Mouse (Mus musculus) adipocyte (in vitro differentiated cells): Measurements from ENCODE around the gene Btrc.

ENCODE experiments used
- DNase-seq: peaks from one replicate; pipeline ENCODE4 v3.0.0-alpha.2; 2016; ENCODE audit warnings: low spot score

Btrc gene

GRCm38 (mm10) chr19:45474686-45475085, 111.2 kb downstream of the Btrc start:
- DNase-seq = no peak

- no peak for DNase-seq
These were observed 112.5 kb downstream of the Btrc start for GRCm38 (mm10) chr19:45475928-45476553.

DNA sequence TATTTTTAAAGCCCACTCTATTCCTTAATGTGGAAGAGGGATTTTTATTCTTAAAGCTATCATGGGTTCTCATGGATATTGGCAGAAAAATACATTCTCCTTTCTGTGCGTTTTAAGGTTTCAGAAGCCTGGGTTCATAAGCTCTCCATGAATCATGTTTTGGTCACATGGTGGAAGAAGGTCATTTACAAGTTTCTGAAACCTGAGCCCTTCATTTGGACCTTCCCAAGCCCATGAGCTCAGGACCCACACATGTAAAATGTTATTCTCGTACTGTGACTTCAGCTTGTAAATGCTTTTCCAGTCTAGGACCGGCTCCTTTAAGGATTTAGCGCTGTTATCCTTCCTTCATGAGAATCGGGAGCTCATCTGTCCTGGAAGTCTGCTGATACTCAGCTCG, 116.0 kb downstream of the Btrc start:
- no peak for DNase-seq

DNA sequence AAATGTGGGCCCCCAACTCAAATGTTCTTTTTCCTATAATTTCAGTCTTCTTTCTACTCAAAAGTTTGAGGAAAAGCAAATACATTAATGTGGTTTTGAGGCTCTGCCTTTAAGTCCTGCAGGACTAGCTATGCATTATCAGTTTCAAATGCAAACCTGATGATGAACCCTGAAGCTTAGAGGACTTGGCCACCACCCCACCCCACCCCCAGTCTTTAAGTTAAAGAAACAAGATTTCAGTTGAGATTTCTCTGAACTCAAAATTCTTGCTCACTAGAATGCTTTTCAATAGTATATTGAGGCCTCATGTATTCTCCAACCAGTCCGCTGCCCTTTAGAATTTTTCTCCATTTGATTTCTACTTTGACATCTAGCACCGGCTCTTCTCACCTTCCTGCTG, 117.0 kb downstream of the Btrc start:
- DNase-seq = no peak

GRCm38 (mm10) chr19:45480951-45481350, 117.4 kb downstream of the Btrc start:
- DNase-seq = no peak

DNA sequence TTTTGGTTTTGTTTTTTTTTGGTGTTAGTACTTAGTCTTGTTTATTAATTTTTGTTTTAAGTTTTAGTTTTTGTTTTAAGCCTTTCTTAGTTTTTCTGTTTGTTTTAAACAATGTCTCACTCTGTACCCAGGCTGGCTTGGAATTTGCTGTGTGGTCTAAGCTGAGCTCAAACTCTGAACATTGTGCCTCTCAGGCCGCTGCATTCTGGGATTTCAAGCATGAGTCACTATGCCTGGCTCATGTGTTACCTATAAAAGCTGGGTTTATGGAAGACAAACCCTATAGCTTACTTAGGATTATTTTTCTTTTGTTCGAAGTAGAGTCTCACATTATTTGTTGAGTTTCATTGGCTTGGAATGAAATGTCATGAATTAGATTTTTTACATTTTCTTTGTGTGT, 119.9 kb downstream of the Btrc start:
- DNase-seq = no peak

- peak; percentile 14 for DNase-seq
These were observed 122.9 kb downstream of the Btrc start for GRCm38 (mm10) chr19:45486206-45486991.

DNA sequence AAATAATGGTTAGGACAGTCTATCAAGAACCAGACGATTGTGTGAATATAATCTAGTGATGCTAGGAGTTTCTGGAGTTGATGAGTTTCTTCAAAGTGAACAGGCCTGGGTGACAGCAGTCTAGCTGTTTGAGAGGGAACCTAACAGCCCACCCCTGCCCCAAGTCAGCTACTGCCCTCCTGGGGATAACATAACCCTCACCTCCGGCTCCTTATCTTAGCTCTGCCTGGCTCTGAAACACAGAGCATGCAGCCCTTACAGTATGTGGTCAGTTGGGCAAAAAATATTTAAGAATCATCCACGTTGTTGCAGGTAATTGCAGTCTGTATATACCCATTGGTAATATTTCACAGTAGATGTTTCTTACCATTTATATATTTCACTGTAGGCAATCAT, 123.5 kb downstream of the Btrc start:
- DNase-seq = no peak

GRCm38 (mm10) chr19:45489961-45490360, 126.4 kb downstream of the Btrc start:
- DNase-seq = no peak

DNA sequence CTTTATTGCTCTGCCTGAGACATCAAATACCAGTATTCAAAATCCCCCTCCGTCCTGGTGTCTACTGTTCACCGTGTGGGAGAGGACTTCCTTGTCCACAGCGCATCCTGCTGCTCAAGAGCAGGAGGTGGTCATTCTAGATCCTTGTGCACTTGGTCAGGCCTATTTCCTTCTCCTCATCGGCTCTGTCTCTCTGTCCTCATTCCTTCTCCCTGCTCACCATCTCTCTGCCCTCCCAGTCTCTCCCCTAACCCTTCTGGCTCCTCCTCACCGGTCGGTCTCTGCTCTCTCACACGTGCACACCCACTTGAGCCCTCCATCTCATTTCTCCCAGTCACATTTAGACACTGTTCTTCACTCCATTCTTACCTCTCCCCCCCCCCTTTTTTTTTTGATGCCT, 127.7 kb downstream of the Btrc start:
- DNase-seq = no peak

GRCm38 (mm10) chr19:45494121-45494775, 130.7 kb downstream of the Btrc start:
- DNase-seq = no peak

GRCm38 (mm10) chr19:45505446-45505845, 141.9 kb downstream of the Btrc start:
- DNase-seq = no peak

GRCm38 (mm10) chr19:45507531-45507930, 144.0 kb downstream of the Btrc start:
- DNase-seq = no peak

- DNase-seq = no peak
These were observed 147.1 kb downstream of the Btrc start for GRCm38 (mm10) chr19:45510680-45511079.

GRCm38 (mm10) chr19:45511406-45511805, 147.9 kb downstream of the Btrc start:
- DNase-seq = no peak

- DNase-seq = no peak
These were observed 151.8 kb downstream of the Btrc start for GRCm38 (mm10) chr19:45515341-45515740.

DNA sequence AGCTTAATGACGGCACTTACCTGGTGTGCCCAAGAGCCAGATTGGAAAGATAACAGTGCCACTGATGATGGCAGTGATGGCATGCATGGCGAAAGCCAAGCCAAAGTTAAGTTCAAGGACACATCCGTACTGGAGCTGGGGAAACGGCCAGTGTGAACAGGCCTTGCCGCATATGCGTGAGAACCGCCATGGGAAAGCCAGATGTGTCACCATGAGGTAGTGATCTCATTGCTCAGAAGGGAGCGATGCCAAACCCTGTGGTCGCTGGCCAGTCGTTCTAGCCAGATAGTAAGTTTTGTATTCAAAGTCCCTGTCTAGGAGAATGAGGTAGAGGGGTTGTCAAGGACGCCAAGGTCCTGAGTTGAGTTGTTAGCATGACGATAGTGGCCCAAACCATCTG, 152.7 kb downstream of the Btrc start:
- DNase-seq = no peak

DNA sequence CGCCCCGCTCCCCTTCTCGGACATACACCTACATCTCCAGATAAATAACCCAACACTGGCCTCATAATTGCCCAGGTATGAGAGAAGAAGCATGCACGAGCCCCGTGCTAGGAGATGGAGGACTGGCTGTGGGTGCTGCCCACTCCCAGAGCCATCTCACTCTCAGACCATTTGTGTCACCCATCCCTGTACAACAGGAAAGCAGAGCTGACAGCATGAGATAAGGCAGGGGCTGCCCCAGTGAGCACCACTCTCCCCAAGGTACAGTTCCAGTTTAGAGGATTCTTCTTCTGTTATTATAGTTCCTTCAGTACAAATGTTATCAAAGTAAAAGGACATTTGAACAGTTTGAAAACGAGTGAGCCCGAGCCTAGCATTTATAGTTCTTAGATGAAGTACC, 163.8 kb downstream of the Btrc start:
- no peak for DNase-seq

GRCm38 (mm10) chr19:45527931-45528534, 164.5 kb downstream of the Btrc start:
- DNase-seq = no peak

- DNase-seq = no peak
These were observed 165.8 kb downstream of the Btrc start for GRCm38 (mm10) chr19:45529294-45529693.

- DNase-seq = peak; percentile 56
These were observed 166.9 kb downstream of the Btrc start for GRCm38 (mm10) chr19:45530200-45530995.

- no peak for DNase-seq
These were observed 168.0 kb downstream of the Btrc start for GRCm38 (mm10) chr19:45531554-45531953.
